Mouse (Mus musculus) heart, embryonic 15.5 days (tissue): ENCODE results near the gene Prf1. TPM values are rescaled to one million over a fixed set of nuclear protein-coding genes. Genes with fewer than 3 reads are reported as not detected.
A peak's percentile ranks its signal among the peaks of the same experiment; 100 is the strongest.

Experiments used
- ATAC-seq: fragments of 200-750 bp; cut with Nextera tagmentation; replicated peaks from 2 replicates; pipeline ENCODE4 v1.8.0; 2017; ENCODE audit warnings: low read depth, moderate TSS enrichment; ENCODE audit not compliant: insufficient number of reproducible peaks, insufficient read depth, low FRiP score
- H3K27ac ChIP-seq: fragments of 300-500 bp; sonication (generic); 2 replicates; pipeline ENCODE4 v1.5.1; 2015; ENCODE audit warnings: mild to moderate bottlenecking, inconsistent platforms
- H3K27me3 ChIP-seq: fragments of 300-500 bp; sonication (generic); 2 replicates; pipeline ENCODE4 v1.6.1; 2015; ENCODE audit warnings: inconsistent platforms
- H3K36me3 ChIP-seq: fragments of 300-500 bp; sonication (generic); 2 replicates; pipeline ENCODE4 v1.6.1; 2015; ENCODE audit warnings: mild to moderate bottlenecking, inconsistent platforms
- H3K4me1 ChIP-seq: fragments of 300-500 bp; sonication (generic); replicated peaks from 2 replicates; pipeline ENCODE4 v1.6.1; 2015; ENCODE audit warnings: inconsistent platforms
- H3K4me2 ChIP-seq: fragments of 300-500 bp; sonication (generic); 2 replicates; pipeline ENCODE4 v1.6.1; 2015; ENCODE audit warnings: inconsistent platforms, mild to moderate bottlenecking, moderate library complexity
- H3K4me3 ChIP-seq: fragments of 300-500 bp; sonication (generic); 2 replicates; pipeline ENCODE4 v1.5.1; 2015; ENCODE audit warnings: mild to moderate bottlenecking, inconsistent platforms
- H3K9ac ChIP-seq: fragments of 300-500 bp; sonication (generic); 2 replicates; pipeline ENCODE4 v1.6.1; 2015; ENCODE audit warnings: mild to moderate bottlenecking, inconsistent platforms
- H3K9me3 ChIP-seq: fragments of 300-500 bp; sonication (generic); replicated peaks from 2 replicates; pipeline ENCODE4 v1.6.1; 2016; ENCODE audit warnings: inconsistent platforms
- WGBS: fragments of 180-500 bp; shearing (Covaris S2); methylation state at CpG from one replicate; pipeline ENCODE4 v1.1.7; 2015; ENCODE audit warnings: mixed read lengths; 5-methylcytosine and 5-hydroxymethylcytosine counted together
- polyA plus RNA-seq: library from polyadenylated mRNA; unstranded; fragments of >200 nt; fragmentation: Nextera tagmentation; extraction: Ambion mirVana; gene quantifications from 2 replicates; pipeline ENCODE4 v1.2.1, GENCODE M21; 2015

The Prf1 gene
- polyA plus RNA-seq, 1 experiment from 2014 or later, result 0.09 TPM

GRCm38 (mm10) chr10:61290016-61290415, 7.6 kb upstream of the Prf1 start:
- Histone ChIP-seq H3K27ac (peak overlapping the region; percentile 88), H3K4me3 (no peak overlapping the region), H3K9me3 (no peaks in the 10 kb centered on the region), H3K36me3 (no peaks in the 10 kb centered on the region), H3K4me1 (peaks cover 26% of the 10 kb centered on the region), H3K4me2 (no peak overlapping the region), H3K27me3 (no peaks in the 10 kb centered on the region), H3K9ac (no peak overlapping the region)
- 31% methylated on average over 2 of the region's 2 CpGs for WGBS
- ATAC-seq, result peak; percentile 66; the same call in 1 of the 2 replicates

GRCm38 (mm10) chr10:61290479-61290878, 7.2 kb upstream of the Prf1 start:
- Histone ChIP-seq H3K4me2 (no peak overlapping the region), H3K9me3 (no peaks in the 10 kb centered on the region), H3K9ac (no peak overlapping the region), H3K36me3 (no peaks in the 10 kb centered on the region), H3K4me3 (no peak overlapping the region), H3K27me3 (no peaks in the 10 kb centered on the region), H3K27ac (peak overlapping the region; percentile 88), H3K4me1 (peaks cover 22% of the 10 kb centered on the region)
- 54% methylated on average over 2 of the region's 2 CpGs for WGBS
- no peak for ATAC-seq

- H3K4me2 ChIP-seq, result no peak overlapping the region
- H3K4me1 ChIP-seq, result peaks cover 22% of the 10 kb centered on the region
- no peak overlapping the region for H3K9ac ChIP-seq
- ATAC-seq, result no peak
- no peaks in the 10 kb centered on the region for H3K36me3 ChIP-seq
- H3K27me3 ChIP-seq, result no peaks in the 10 kb centered on the region
- no peak overlapping the region for H3K4me3 ChIP-seq
- no peak overlapping the region for H3K27ac ChIP-seq
- no peaks in the 10 kb centered on the region for H3K9me3 ChIP-seq
- WGBS, result 58% methylated on average over 8 of the region's 8 CpGs
Observed at GRCm38 (mm10) chr10:61294242-61294641, 3.4 kb upstream of the Prf1 start.

GRCm38 (mm10) chr10:61296713-61297445, 754 bp upstream of the Prf1 start:
- 64% methylated on average over 8 of the region's 8 CpGs for WGBS
- peaks cover 12% of the 10 kb centered on the region for H3K4me1 ChIP-seq
- no peak for ATAC-seq

GRCm38 (mm10) chr10:61300996-61301395, 3.4 kb downstream of the Prf1 start:
- no peak overlapping the region for H3K4me2 ChIP-seq
- 53% methylated on average over 3 of the region's 3 CpGs for WGBS
- H3K4me3 ChIP-seq, result no peak overlapping the region
- H3K27me3 ChIP-seq, result no peaks in the 10 kb centered on the region
- ATAC-seq, result no peak
- peaks cover 12% of the 10 kb centered on the region for H3K4me1 ChIP-seq
- no peaks in the 10 kb centered on the region for H3K36me3 ChIP-seq
- H3K9ac ChIP-seq, result no peak overlapping the region
- no peaks in the 10 kb centered on the region for H3K9me3 ChIP-seq
- no peak overlapping the region for H3K27ac ChIP-seq

More at GRCm38 (mm10) chr10:61296713-61297445, 754 bp upstream of the Prf1 start:
- no peak overlapping the region for H3K9ac ChIP-seq
- H3K36me3 ChIP-seq, result no peaks in the 10 kb centered on the region
- no peak overlapping the region for H3K27ac ChIP-seq
- H3K4me2 ChIP-seq, result no peak overlapping the region
- no peaks in the 10 kb centered on the region for H3K27me3 ChIP-seq
- H3K4me3 ChIP-seq, result no peak overlapping the region
- H3K9me3 ChIP-seq, result no peaks in the 10 kb centered on the region

GRCm38 (mm10) chr10:61304046-61304445, 6.4 kb downstream of the Prf1 start:
- Histone ChIP-seq H3K27ac (no peak overlapping the region), H3K9ac (no peak overlapping the region), H3K36me3 (no peaks in the 10 kb centered on the region), H3K27me3 (no peaks in the 10 kb centered on the region), H3K4me2 (no peak overlapping the region), H3K4me1 (no peaks in the 10 kb centered on the region), H3K4me3 (no peak overlapping the region), H3K9me3 (no peaks in the 10 kb centered on the region)
- whole genome bisulfite sequencing, result 78% methylated on average over 6 of the region's 6 CpGs
- no peak for ATAC-seq

- H3K4me3 ChIP-seq, result no peak overlapping the region
- no peaks in the 10 kb centered on the region for H3K9me3 ChIP-seq
- no peaks in the 10 kb centered on the region for H3K27me3 ChIP-seq
- WGBS, result 78% methylated on average over 13 of the region's 13 CpGs
- no peak overlapping the region for H3K9ac ChIP-seq
- H3K36me3 ChIP-seq, result no peaks in the 10 kb centered on the region
- no peak overlapping the region for H3K27ac ChIP-seq
- no peak for ATAC-seq
- H3K4me1 ChIP-seq, result no peaks in the 10 kb centered on the region
- no peak overlapping the region for H3K4me2 ChIP-seq
Observed at GRCm38 (mm10) chr10:61305928-61306590, 8.4 kb downstream of the Prf1 start.

GRCm38 (mm10) chr10:61308706-61309320, 11.2 kb downstream of the Prf1 start:
- H3K36me3 ChIP-seq, result no peaks in the 10 kb centered on the region
- 65% methylated on average over 12 of the region's 12 CpGs for WGBS
- peaks cover 18% of the 10 kb centered on the region for H3K4me1 ChIP-seq
- H3K27ac ChIP-seq, result no peak overlapping the region
- H3K9ac ChIP-seq, result no peak overlapping the region
- no peak for ATAC-seq
- H3K4me2 ChIP-seq, result no peak overlapping the region
- no peaks in the 10 kb centered on the region for H3K27me3 ChIP-seq
- no peaks in the 10 kb centered on the region for H3K9me3 ChIP-seq
- no peak overlapping the region for H3K4me3 ChIP-seq

- Histone ChIP-seq H3K36me3 (no peaks in the 10 kb centered on the region), H3K9me3 (no peaks in the 10 kb centered on the region), H3K27me3 (no peaks in the 10 kb centered on the region), H3K9ac (no peak overlapping the region), H3K27ac (peak overlapping the region; percentile 87), H3K4me1 (peaks cover 28% of the 10 kb centered on the region), H3K4me3 (no peak overlapping the region), H3K4me2 (no peak overlapping the region)
- ATAC-seq, result peak; percentile 68
- 39% methylated on average over 6 of the region's 6 CpGs for WGBS
Observed at GRCm38 (mm10) chr10:61312159-61312558, 14.5 kb downstream of the Prf1 start.

- ATAC-seq, result no peak; the same call in 1 of the 2 replicates
- WGBS, result 45% methylated on average over 7 of the region's 7 CpGs
Observed at GRCm38 (mm10) chr10:61312754-61313153, 15.1 kb downstream of the Prf1 start.

GRCm38 (mm10) chr10:61313750-61314149, 16.1 kb downstream of the Prf1 start:
- no peaks in the 10 kb centered on the region for H3K9me3 ChIP-seq
- ATAC-seq, result no peak
- peaks cover 28% of the 10 kb centered on the region for H3K4me1 ChIP-seq
- no peaks in the 10 kb centered on the region for H3K27me3 ChIP-seq
- no peak overlapping the region for H3K4me2 ChIP-seq
- no peak overlapping the region for H3K9ac ChIP-seq
- no peak overlapping the region for H3K4me3 ChIP-seq
- 27% methylated on average over 7 of the region's 7 CpGs for WGBS
- H3K27ac ChIP-seq, result no peak overlapping the region
- no peaks in the 10 kb centered on the region; the same call in 1 of the 2 replicates for H3K36me3 ChIP-seq

More at GRCm38 (mm10) chr10:61312754-61313153, 15.1 kb downstream of the Prf1 start:
- Histone ChIP-seq H3K4me1 (peaks cover 28% of the 10 kb centered on the region), H3K4me2 (no peak overlapping the region), H3K27me3 (no peaks in the 10 kb centered on the region), H3K9ac (no peak overlapping the region), H3K36me3 (no peaks in the 10 kb centered on the region), H3K4me3 (no peak overlapping the region), H3K27ac (peak overlapping the region; percentile 87), H3K9me3 (no peaks in the 10 kb centered on the region)
